In the genomic region with DNA sequence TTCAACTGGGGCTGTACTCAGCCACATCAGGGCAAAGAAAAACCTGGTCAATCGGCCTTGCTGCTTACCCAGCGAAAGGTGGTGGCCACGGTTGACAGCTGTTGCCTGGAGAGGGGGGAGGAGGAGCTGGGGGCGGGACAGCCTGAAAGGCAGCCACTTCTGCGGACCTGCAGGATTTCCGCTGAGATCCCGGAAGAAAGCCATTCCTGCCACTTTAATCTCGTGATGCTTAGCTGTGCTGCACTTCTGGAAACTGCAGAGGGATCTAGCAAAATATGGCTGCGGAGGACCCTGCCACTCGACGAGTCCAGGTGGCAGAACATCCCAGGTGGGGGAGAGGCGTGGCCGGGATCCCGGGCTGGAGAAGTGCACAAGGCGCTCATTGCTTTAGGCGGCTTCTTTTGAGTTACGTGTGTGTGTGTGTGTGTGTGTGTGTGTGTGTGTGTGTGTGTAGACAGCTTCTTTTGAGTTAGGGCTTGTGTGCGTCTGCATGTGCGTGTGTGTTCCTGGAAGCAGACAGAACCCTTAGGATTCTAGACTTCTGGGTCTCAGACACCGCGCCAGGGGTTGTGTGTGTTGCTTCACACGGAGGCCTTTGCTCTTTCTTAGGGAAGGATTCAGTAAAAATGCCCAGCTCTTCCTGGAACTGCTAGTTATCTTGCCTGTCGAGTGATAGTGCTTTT, we compare ENCODE assay signal across 7 mouse cellular contexts. TPM values are rescaled to one million over a fixed set of nuclear protein-coding genes. Genes with fewer than 3 reads are reported as not detected.
DNase-seq lines count a peak whose midpoint lies in the region; ATAC-seq lines count a peak whose summit lies in the region.

No protein-coding gene starts in this region.

- H3K4me2 ChIP-seq in embryonic facial prominence, embryonic 12.5 days (replicated peaks), result peak overlapping the region; percentile 78
- peak overlapping the region; percentile 76 for H3K4me2 ChIP-seq in limb, embryonic 13.5 days (replicated peaks)
- H3K4me2 ChIP-seq in midbrain, embryonic 15.5 days, result peak overlapping the region; percentile 66

- ATAC-seq in embryonic facial prominence, embryonic 12.5 days (ENCODE audit: insufficient number of reproducible peaks, insufficient read depth, low FRiP score, low TSS enrichment), result peak; percentile 79
- ATAC-seq in limb, embryonic 13.5 days (ENCODE audit: low FRiP score, low read depth), result peak; percentile 87
- ATAC-seq in midbrain, embryonic 15.5 days (replicated peaks), result peak; percentile 92

- no peaks in the 10 kb centered on the region for H3K27me3 ChIP-seq in embryonic facial prominence, embryonic 12.5 days
- no peaks in the 10 kb centered on the region for H3K27me3 ChIP-seq in limb, embryonic 13.5 days
- H3K27me3 ChIP-seq in midbrain, embryonic 15.5 days (replicated peaks), result no peaks in the 10 kb centered on the region

- H3K27ac ChIP-seq in embryonic facial prominence, embryonic 12.5 days, result peak overlapping the region; percentile 36; the same call in 1 of the 2 replicates
- peak overlapping the region; percentile 15; the same call in 1 of the 2 replicates for H3K27ac ChIP-seq in limb, embryonic 13.5 days
- H3K27ac ChIP-seq in midbrain, embryonic 15.5 days, result peak overlapping the region; percentile 62

- H3K9me3 ChIP-seq in embryonic facial prominence, embryonic 12.5 days, result no peaks in the 10 kb centered on the region
- H3K9me3 ChIP-seq in limb, embryonic 13.5 days, result no peaks in the 10 kb centered on the region
- H3K9me3 ChIP-seq in midbrain, embryonic 15.5 days, result no peaks in the 10 kb centered on the region

- H3K9ac ChIP-seq in embryonic facial prominence, embryonic 12.5 days, result peak overlapping the region; percentile 74
- peak overlapping the region; percentile 77 for H3K9ac ChIP-seq in limb, embryonic 13.5 days
- H3K9ac ChIP-seq in midbrain, embryonic 15.5 days, result peak overlapping the region; percentile 50

- peak; percentile 87 for DNase-seq in adrenal gland, postnatal 14 days
- peak; percentile 97 for DNase-seq in heart, adult 11 months
- DNase-seq in kidney, adult 18-20 months, result peak; percentile 71
- DNase-seq in spleen, adult 18-20 months, result peak; percentile 42 to 57

- H3K4me3 ChIP-seq in embryonic facial prominence, embryonic 12.5 days, result peak overlapping the region; percentile 62
- H3K4me3 ChIP-seq in limb, embryonic 13.5 days, result peak overlapping the region; percentile 57
- peak overlapping the region; percentile 54 for H3K4me3 ChIP-seq in midbrain, embryonic 15.5 days

- 4% methylated on average over 23 of the region's 23 CpGs for WGBS in embryonic facial prominence, embryonic 12.5 days
- WGBS in limb, embryonic 13.5 days, result 5% methylated on average over 23 of the region's 23 CpGs
- WGBS in midbrain, embryonic 15.5 days, result 6% methylated on average over 23 of the region's 23 CpGs

- peaks cover 6% of the 10 kb centered on the region for H3K4me1 ChIP-seq in embryonic facial prominence, embryonic 12.5 days
- peaks cover 12% of the 10 kb centered on the region; the same call in 1 of the 2 replicates for H3K4me1 ChIP-seq in limb, embryonic 13.5 days
- peaks cover 12% of the 10 kb centered on the region for H3K4me1 ChIP-seq in midbrain, embryonic 15.5 days

- H3K36me3 ChIP-seq in embryonic facial prominence, embryonic 12.5 days, result no peaks in the 10 kb centered on the region
- H3K36me3 ChIP-seq in limb, embryonic 13.5 days, result no peaks in the 10 kb centered on the region
- 0 out of 2 replicates have a peak, but pooled peaks cover 3% of the 10 kb centered on the region for H3K36me3 ChIP-seq in midbrain, embryonic 15.5 days (replicated peaks)

RNA-seq across cellular contexts. Expression of gene Cops2, which starts 7.3 kb away (rescaled TPM):
- 128 and 137 TPM in 2 replicates for total RNA-seq in adrenal gland, postnatal 14 days (2021)
- polyA plus RNA-seq in embryonic facial prominence, embryonic 12.5 days (2016; fragmentation: Nextera tagmentation; extraction: Ambion mirVana), result 86.3 and 93.1 TPM in 2 replicates
- polyA plus RNA-seq in limb, embryonic 13.5 days (2015; fragmentation: Nextera tagmentation; extraction: Ambion mirVana), result 86.1 and 90.3 TPM in 2 replicates
- polyA plus RNA-seq in midbrain, embryonic 15.5 days (2015; fragmentation: Nextera tagmentation; extraction: Ambion mirVana), result 58.0 and 58.1 TPM in 2 replicates

RNA-seq across cellular contexts. Expression of gene Galk2, which starts 7.3 kb away (rescaled TPM):
- total RNA-seq in adrenal gland, postnatal 14 days (2021), result 45.1 and 48.4 TPM in 2 replicates
- 40.3 and 41.3 TPM in 2 replicates for polyA plus RNA-seq in embryonic facial prominence, embryonic 12.5 days (2016; fragmentation: Nextera tagmentation; extraction: Ambion mirVana)
- 43.7 and 44.8 TPM in 2 replicates for polyA plus RNA-seq in limb, embryonic 13.5 days (2015; fragmentation: Nextera tagmentation; extraction: Ambion mirVana)
- 31.4 and 31.8 TPM in 2 replicates for polyA plus RNA-seq in midbrain, embryonic 15.5 days (2015; fragmentation: Nextera tagmentation; extraction: Ambion mirVana)

Comparison
In these comparisons a context has a peak if more than half of its experiments do, and no peak if none do; other contexts are left out.
1. Peak in every context shown above with its lines: DNase-seq, ATAC-seq, H3K4me3 ChIP-seq and H3K27ac ChIP-seq.